17 mouse cellular contexts compared by ENCODE assay signal in the genomic region with DNA sequence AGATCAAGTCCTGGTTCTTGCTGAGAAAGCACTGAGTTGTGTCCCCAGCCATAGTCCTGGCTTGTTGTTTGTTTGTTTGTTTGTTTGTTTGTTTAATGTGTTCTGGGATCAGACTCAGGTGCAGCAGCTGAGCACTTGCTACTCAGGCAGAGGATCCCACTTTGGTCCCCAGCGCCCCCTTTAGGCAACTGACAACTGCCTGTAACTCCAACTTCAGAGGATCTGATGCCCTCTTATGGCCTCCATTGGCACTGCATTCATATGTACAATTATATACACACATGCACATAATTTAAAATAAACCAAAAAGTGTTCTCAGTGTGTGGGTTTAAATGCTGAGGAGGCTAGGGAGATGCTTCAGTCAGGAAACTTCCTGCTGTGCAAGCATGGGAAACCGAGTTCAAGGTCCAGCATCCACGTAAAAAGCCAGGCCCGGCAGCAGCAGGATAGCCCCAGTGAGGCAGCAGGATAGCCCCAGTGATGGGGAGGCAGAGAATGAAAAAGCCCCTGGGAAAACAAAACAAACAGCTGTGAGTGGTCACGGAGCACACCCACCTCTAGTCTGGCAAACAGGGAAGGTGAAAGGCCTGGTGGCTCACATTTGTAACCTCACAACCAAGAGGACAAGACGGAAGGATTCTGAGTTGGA. TPM values are rescaled to one million over a fixed set of nuclear protein-coding genes. Genes with fewer than 3 reads are reported as not detected.
DNase-seq lines count a peak whose midpoint lies in the region; ATAC-seq and TF ChIP-seq lines count a peak whose summit lies in the region.
"Had no signal": no experiment of that assay in that cellular context is flagged by ENCODE, and none has a peak within 500 bp of the region (broad histone marks: within the 10 kb centered on the region; RNA-seq: fewer than 3 reads in every experiment).

No protein-coding gene starts in this region.

- no peak overlapping the region for H3K4me3 ChIP-seq in kidney, adult 2 months (ENCODE audit: insufficient read depth, low read depth, low read length)

- H3K27ac ChIP-seq in kidney, adult 2 months (ENCODE audit: insufficient read depth, low read depth, low read length): no peak overlapping the region

- no peaks in the 10 kb centered on the region for H3K27me3 ChIP-seq in kidney, adult 2 months (replicated peaks; ENCODE audit: control insufficient read depth, insufficient read depth, low read length)
- H3K27me3 ChIP-seq: Patski had no signal

- DNase-seq in CD4-positive, CD25-positive, alpha-beta regulatory T cell, adult 2 months (ENCODE audit: low read depth, low spot score): peak; percentile 33
- DNase-seq in kidney, adult 2 months: no peak
- DNase-seq in kidney, postnatal 25 days: no peak
- DNase-seq in thymus, postnatal 14 days: peak; percentile 23
- no peak for DNase-seq in thymus, postnatal 36 days
- no peak for DNase-seq in embryo, embryonic 10 days (ENCODE audit: low spot score)
- no peak for DNase-seq in right cerebral cortex, postnatal 36 days (ENCODE audit: low spot score in 2 of 2)
- DNase-seq: adrenal gland, adult 8-10 months; cerebellum, postnatal 10 days; heart, adult 18-20 months; heart, postnatal 36 days; kidney, postnatal 36 days; layer of hippocampus, postnatal 36 days; lung, adult 18-20 months; right cerebral cortex, adult 18-20 months had no signal

- WGBS in kidney, adult 2 months: 97% methylated on average over 6 of the region's 6 CpGs

- TF ChIP-seq POLR2A in kidney, adult 2 months (IDR thresholded peaks at IDR 0.05; ENCODE audit: low read depth, low read length): no peak

- H3K36me3 ChIP-seq in kidney, adult 2 months (ENCODE audit: control insufficient read depth, insufficient read depth, low read length): no peaks in the 10 kb centered on the region

- H3K4me1 ChIP-seq in kidney, adult 2 months (ENCODE audit: control insufficient read depth, insufficient read depth, low read length): no peaks in the 10 kb centered on the region

- no peak for ATAC-seq in CD4-positive, CD25-positive, alpha-beta regulatory T cell, adult 4 months
- ATAC-seq: Patski had no signal

- TF ChIP-seq CTCF in kidney, adult 2 months (conservative IDR thresholded peaks at IDR 0.05; ENCODE audit: insufficient read depth, insufficient read length, low read depth, low read length): 0 out of 2 replicates have a peak, but pooled peaks have one; percentile 9

RNA-seq across cellular contexts. Expression of a gene that starts 5.1 kb away (rescaled TPM):
- polyA plus RNA-seq in CD4-positive, CD25-positive, alpha-beta regulatory T cell, adult 4 months (2017; shearing (Covaris generic)): 100 to 1,000 TPM; 275 to 341 TPM
- polyA plus RNA-seq in kidney, adult 2 months (2012; rRNA removed): 28.2 and 32.8 TPM in 2 replicates

Comparison
In these comparisons a context has a peak if more than half of its experiments do, and no peak if none do; other contexts are left out.
1. DNase-seq: peak in CD4-positive, CD25-positive, alpha-beta regulatory T cell, adult 2 months (single experiment) and thymus, postnatal 14 days (single experiment); none in kidney, adult 2 months (single experiment), kidney, postnatal 25 days (0 of 2), thymus, postnatal 36 days (0 of 2), embryo, embryonic 10 days (single experiment) and right cerebral cortex, postnatal 36 days (0 of 2).